Mouse (Mus musculus): ENCODE data around the gene Mob3b.
A peak's percentile ranks its signal among the peaks of the same experiment; 100 is the strongest.

Mob3b gene

GRCm38 (mm10) chr4:35114950-35115349 is 42.3 kb downstream of the Mob3b start:
- DNase-seq (ENCODE audit: low spot score in 2 of 2) = no peak

GRCm38 (mm10) chr4:35113516-35114248 is 43.6 kb downstream of the Mob3b start:
- DNase-seq (ENCODE audit: low spot score in 2 of 2) = no peak

- no peak for DNase-seq (ENCODE audit: low spot score in 2 of 2)
These were observed 44.8 kb downstream of the Mob3b start for GRCm38 (mm10) chr4:35112452-35112851.

GRCm38 (mm10) chr4:35105115-35105773 is 52.0 kb downstream of the Mob3b start:
- no peak for DNase-seq (ENCODE audit: low spot score in 2 of 2)

GRCm38 (mm10) chr4:35101201-35101600 is 56.1 kb downstream of the Mob3b start:
- DNase-seq (ENCODE audit: low spot score in 2 of 2) = no peak

GRCm38 (mm10) chr4:35099865-35100780 is 57.2 kb downstream of the Mob3b start:
- DNase-seq (ENCODE audit: low spot score in 2 of 2) = peak; percentile 18 to 62

GRCm38 (mm10) chr4:35099210-35099864 is 57.9 kb downstream of the Mob3b start:
- DNase-seq (ENCODE audit: low spot score in 2 of 2) = no peak

GRCm38 (mm10) chr4:35098552-35098951 is 58.7 kb downstream of the Mob3b start:
- no peak for DNase-seq (ENCODE audit: low spot score in 2 of 2)

GRCm38 (mm10) chr4:35096226-35097175 is 60.8 kb downstream of the Mob3b start:
- DNase-seq (ENCODE audit: low spot score in 2 of 2) = peak; percentile 23 to 72

- no peak for DNase-seq (ENCODE audit: low spot score in 2 of 2)
These were observed 64.8 kb downstream of the Mob3b start for GRCm38 (mm10) chr4:35092457-35092856.

- no peak for DNase-seq (ENCODE audit: low spot score in 2 of 2)
These were observed 66.0 kb downstream of the Mob3b start for GRCm38 (mm10) chr4:35091157-35091784.

- no peak for DNase-seq (ENCODE audit: low spot score in 2 of 2)
These were observed 67.7 kb downstream of the Mob3b start for GRCm38 (mm10) chr4:35089321-35090316.

- no peak for DNase-seq (ENCODE audit: low spot score in 2 of 2)
These were observed 71.1 kb downstream of the Mob3b start for GRCm38 (mm10) chr4:35086067-35086700.

- no peak for DNase-seq (ENCODE audit: low spot score in 2 of 2)
These were observed 73.2 kb downstream of the Mob3b start for GRCm38 (mm10) chr4:35084060-35084459.

- DNase-seq (ENCODE audit: low spot score in 2 of 2) = no peak
These were observed 74.7 kb downstream of the Mob3b start for GRCm38 (mm10) chr4:35082476-35083114.

- no peak for DNase-seq (ENCODE audit: low spot score in 2 of 2)
These were observed 77.0 kb downstream of the Mob3b start for GRCm38 (mm10) chr4:35080285-35080684.

GRCm38 (mm10) chr4:35068739-35069138 is 88.5 kb downstream of the Mob3b start:
- DNase-seq (ENCODE audit: low spot score in 2 of 2) = no peak

- DNase-seq (ENCODE audit: low spot score in 2 of 2) = no peak
These were observed 91.1 kb downstream of the Mob3b start for GRCm38 (mm10) chr4:35066163-35066562.

Data from spleen, postnatal 10 days (tissue).